Mouse (Mus musculus): ENCODE measurements around the gene Egfl7. TPM values are rescaled to one million over a fixed set of nuclear protein-coding genes. Genes with fewer than 3 reads are reported as not detected.
A peak's percentile ranks its signal among the peaks of the same experiment; 100 is the strongest.

The Egfl7 gene
- polyA plus RNA-seq, 1 experiment from 2014 or later: 371 TPM

DNA sequence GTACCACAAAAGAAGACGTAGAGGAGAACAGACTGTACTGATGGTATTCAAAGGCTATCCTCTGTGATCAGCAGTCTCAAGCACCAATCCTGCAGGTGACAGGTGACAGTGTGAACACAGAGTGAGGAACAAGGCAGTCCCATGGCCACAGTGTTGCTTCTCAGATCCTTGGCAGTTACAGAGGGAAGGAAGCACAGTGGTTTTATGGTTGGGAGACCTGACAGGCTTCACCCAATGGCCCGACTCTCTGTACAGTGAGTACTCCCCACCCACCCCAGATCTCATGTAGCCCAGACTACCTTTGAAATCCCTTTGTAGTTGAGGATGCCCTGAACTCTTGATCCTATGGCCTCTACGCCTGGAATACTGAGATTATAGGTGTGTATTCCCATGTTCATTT is 45.6 kb downstream of the Egfl7 start:
- H3K9me3 ChIP-seq (ENCODE audit: control insufficient read depth, low read length): no peaks in the 10 kb centered on the region
- H3K36me3 ChIP-seq (ENCODE audit: control insufficient read depth, insufficient read depth, low read length): no peaks in the 10 kb centered on the region
- ATAC-seq (ENCODE audit: low read depth): no peak
- no peak overlapping the region for H3K4me3 ChIP-seq (ENCODE audit: low read length)
- no peak overlapping the region for H3K27ac ChIP-seq (ENCODE audit: low read length)
- no peak overlapping the region for H3K9ac ChIP-seq (ENCODE audit: low read length)
- 78% methylated on average over 3 of the region's 3 CpGs for WGBS
- peaks cover 15% of the 10 kb centered on the region for H3K4me1 ChIP-seq (replicated peaks; ENCODE audit: control insufficient read depth, insufficient read depth, low read length)
- H3K27me3 ChIP-seq (ENCODE audit: control insufficient read depth, insufficient read depth, low read depth, low read length): no peaks in the 10 kb centered on the region
- H3K4me2 ChIP-seq (ENCODE audit: low read depth, low read length): no peak overlapping the region

- Histone ChIP-seq H3K9me3 (ENCODE audit: control insufficient read depth, low read length) (no peaks in the 10 kb centered on the region), H3K4me3 (ENCODE audit: low read length) (no peak overlapping the region), H3K4me1 (replicated peaks; ENCODE audit: control insufficient read depth, insufficient read depth, low read length) (peaks cover 17% of the 10 kb centered on the region), H3K27ac (ENCODE audit: low read length) (no peak overlapping the region), H3K27me3 (ENCODE audit: control insufficient read depth, insufficient read depth, low read depth, low read length) (no peaks in the 10 kb centered on the region), H3K9ac (ENCODE audit: low read length) (no peak overlapping the region), H3K36me3 (ENCODE audit: control insufficient read depth, insufficient read depth, low read length) (no peaks in the 10 kb centered on the region), H3K4me2 (ENCODE audit: low read depth, low read length) (no peak overlapping the region)
- WGBS: 53% methylated on average over 3 of the region's 3 CpGs
- no peak for ATAC-seq (ENCODE audit: low read depth)
Measured at GRCm38 (mm10) chr2:26626081-26626480, 46.3 kb downstream of the Egfl7 start.

GRCm38 (mm10) chr2:26627921-26628739 is 48.3 kb downstream of the Egfl7 start, which contains the start of gene Fam69b:
Gene Fam69b, plus strand, starts transcription at chr2:26628457.
- Histone ChIP-seq H3K9me3 (ENCODE audit: control insufficient read depth, low read length) (no peaks in the 10 kb centered on the region), H3K4me3 (ENCODE audit: low read length) (peak within 1 kb of the TSS; percentile 68), H3K9ac (ENCODE audit: low read length) (peak within 1 kb of the TSS; percentile 90), H3K27ac (ENCODE audit: low read length) (0 out of 2 replicates have a peak within 1 kb of the TSS, but pooled peaks have one; percentile 16), H3K27me3 (ENCODE audit: control insufficient read depth, insufficient read depth, low read depth, low read length) (no peaks in the 10 kb centered on the region), H3K4me1 (replicated peaks; ENCODE audit: control insufficient read depth, insufficient read depth, low read length) (peaks cover 15% of the 10 kb centered on the region), H3K36me3 (ENCODE audit: control insufficient read depth, insufficient read depth, low read length) (no peaks in the 10 kb centered on the region), H3K4me2 (ENCODE audit: low read depth, low read length) (peak within 1 kb of the TSS; percentile 98)
- WGBS: under 1% methylated on average over 58 of the region's 70 CpGs
- peak; percentile 65 for ATAC-seq (ENCODE audit: low read depth)

GRCm38 (mm10) chr2:26628792-26629437 is 49.1 kb downstream of the Egfl7 start:
- Histone ChIP-seq H3K36me3 (ENCODE audit: control insufficient read depth, insufficient read depth, low read length) (no peaks in the 10 kb centered on the region), H3K27me3 (ENCODE audit: control insufficient read depth, insufficient read depth, low read depth, low read length) (no peaks in the 10 kb centered on the region), H3K4me3 (ENCODE audit: low read length) (peak overlapping the region; percentile 68), H3K9ac (ENCODE audit: low read length) (peak overlapping the region; percentile 90), H3K4me1 (replicated peaks; ENCODE audit: control insufficient read depth, insufficient read depth, low read length) (peaks cover 15% of the 10 kb centered on the region), H3K27ac (ENCODE audit: low read length) (no peak overlapping the region), H3K9me3 (ENCODE audit: control insufficient read depth, low read length) (no peaks in the 10 kb centered on the region), H3K4me2 (ENCODE audit: low read depth, low read length) (peak overlapping the region; percentile 98)
- ATAC-seq (ENCODE audit: low read depth): peak; percentile 43
- WGBS: 21% methylated on average over 5 of the region's 5 CpGs

- H3K4me1 ChIP-seq (replicated peaks; ENCODE audit: control insufficient read depth, insufficient read depth, low read length): peaks cover 15% of the 10 kb centered on the region
- no peak for ATAC-seq (ENCODE audit: low read depth)
- H3K9me3 ChIP-seq (ENCODE audit: control insufficient read depth, low read length): no peaks in the 10 kb centered on the region
- no peak overlapping the region for H3K4me2 ChIP-seq (ENCODE audit: low read depth, low read length)
- 72% methylated on average over 16 of the region's 16 CpGs for WGBS
- no peak overlapping the region for H3K27ac ChIP-seq (ENCODE audit: low read length)
- peaks cover 21% of the 10 kb centered on the region for H3K36me3 ChIP-seq (ENCODE audit: control insufficient read depth, insufficient read depth, low read length)
- no peak overlapping the region for H3K9ac ChIP-seq (ENCODE audit: low read length)
- no peak overlapping the region for H3K4me3 ChIP-seq (ENCODE audit: low read length)
- H3K27me3 ChIP-seq (ENCODE audit: control insufficient read depth, insufficient read depth, low read depth, low read length): no peaks in the 10 kb centered on the region
Measured at GRCm38 (mm10) chr2:26632541-26633395, 53.0 kb downstream of the Egfl7 start.

- Histone ChIP-seq H3K4me2 (ENCODE audit: low read depth, low read length) (no peak overlapping the region), H3K27ac (ENCODE audit: low read length) (no peak overlapping the region), H3K4me3 (ENCODE audit: low read length) (no peak overlapping the region), H3K4me1 (replicated peaks; ENCODE audit: control insufficient read depth, insufficient read depth, low read length) (peaks cover 20% of the 10 kb centered on the region), H3K36me3 (ENCODE audit: control insufficient read depth, insufficient read depth, low read length) (peaks cover 29% of the 10 kb centered on the region), H3K9ac (ENCODE audit: low read length) (no peak overlapping the region), H3K27me3 (ENCODE audit: control insufficient read depth, insufficient read depth, low read depth, low read length) (no peaks in the 10 kb centered on the region), H3K9me3 (ENCODE audit: control insufficient read depth, low read length) (no peaks in the 10 kb centered on the region)
- ATAC-seq (ENCODE audit: low read depth): no peak
- WGBS: 54% methylated on average over 4 of the region's 4 CpGs
Measured at GRCm38 (mm10) chr2:26633953-26634530, 54.2 kb downstream of the Egfl7 start.

GRCm38 (mm10) chr2:26634629-26635488 is 55.0 kb downstream of the Egfl7 start:
- Histone ChIP-seq H3K36me3 (ENCODE audit: control insufficient read depth, insufficient read depth, low read length) (peaks cover 29% of the 10 kb centered on the region), H3K27ac (ENCODE audit: low read length) (no peak overlapping the region; the same call in 1 of the 2 replicates), H3K9ac (ENCODE audit: low read length) (no peak overlapping the region; the same call in 1 of the 2 replicates), H3K4me3 (ENCODE audit: low read length) (no peak overlapping the region), H3K4me2 (ENCODE audit: low read depth, low read length) (no peak overlapping the region), H3K4me1 (replicated peaks; ENCODE audit: control insufficient read depth, insufficient read depth, low read length) (peaks cover 18% of the 10 kb centered on the region), H3K27me3 (ENCODE audit: control insufficient read depth, insufficient read depth, low read depth, low read length) (no peaks in the 10 kb centered on the region), H3K9me3 (ENCODE audit: control insufficient read depth, low read length) (no peaks in the 10 kb centered on the region)
- ATAC-seq (ENCODE audit: low read depth): no peak
- 57% methylated on average over 12 of the region's 12 CpGs for WGBS
